Mouse (Mus musculus): Measurements from ENCODE around the gene Adamts8. TPM values are rescaled to one million over a fixed set of nuclear protein-coding genes. Genes with fewer than 3 reads are reported as not detected.

The Adamts8 gene
- polyA plus RNA-seq, 1 experiment from 2014 or later = 0.57 TPM

GRCm38 (mm10) chr9:31012674-31013073, 70.3 kb downstream of the Adamts8 start:
- Histone ChIP-seq H3K4me1 (ENCODE audit: control insufficient read depth, insufficient read depth, low read length) (no peaks in the 10 kb centered on the region), H3K9ac (ENCODE audit: low read length) (no peak overlapping the region), H3K9me3 (ENCODE audit: control insufficient read depth, low read length) (no peaks in the 10 kb centered on the region), H3K27ac (ENCODE audit: low read depth, low read length) (no peak overlapping the region), H3K4me3 (ENCODE audit: low read depth, low read length) (no peak overlapping the region), H3K4me2 (no peak overlapping the region), H3K36me3 (ENCODE audit: control insufficient read depth, insufficient read depth, low read length) (no peaks in the 10 kb centered on the region), H3K27me3 (ENCODE audit: control insufficient read depth, insufficient read depth, low read length) (no peaks in the 10 kb centered on the region)
- DNase-seq (ENCODE audit: low spot score, missing footprints) (no peak), ATAC-seq (ENCODE audit: low FRiP score) (no peak)
- 85% methylated on average over 4 of the region's 4 CpGs for WGBS

GRCm38 (mm10) chr9:31013415-31013814, 71.1 kb downstream of the Adamts8 start:
- ATAC-seq (ENCODE audit: low FRiP score) (no peak), DNase-seq (ENCODE audit: low spot score, missing footprints) (no peak)
- no peak overlapping the region for H3K4me3 ChIP-seq (ENCODE audit: low read depth, low read length)
- no peaks in the 10 kb centered on the region for H3K27me3 ChIP-seq (ENCODE audit: control insufficient read depth, insufficient read depth, low read length)
- H3K4me1 ChIP-seq (ENCODE audit: control insufficient read depth, insufficient read depth, low read length) = no peaks in the 10 kb centered on the region
- no peak overlapping the region for H3K27ac ChIP-seq (ENCODE audit: low read depth, low read length)
- H3K36me3 ChIP-seq (ENCODE audit: control insufficient read depth, insufficient read depth, low read length) = no peaks in the 10 kb centered on the region
- H3K9ac ChIP-seq (ENCODE audit: low read length) = no peak overlapping the region
- H3K4me2 ChIP-seq = no peak overlapping the region
- no peaks in the 10 kb centered on the region for H3K9me3 ChIP-seq (ENCODE audit: control insufficient read depth, low read length)
- 86% methylated on average over 4 of the region's 4 CpGs for WGBS

Other genes with a start within 250 kb of the Adamts8 start
- 2.8 and 3.2 TPM in 2 replicates for gene Adamts15, start 20.1 kb upstream of the Adamts8 start, polyA plus RNA-seq (2014; fragmentation: Nextera tagmentation; extraction: Ambion mirVana)
- gene Zbtb44, start 88.1 kb downstream of the Adamts8 start, polyA plus RNA-seq (2014; fragmentation: Nextera tagmentation; extraction: Ambion mirVana) = 4.5 and 5.7 TPM in 2 replicates
- gene St14, start 189.3 kb downstream of the Adamts8 start, polyA plus RNA-seq (2014; fragmentation: Nextera tagmentation; extraction: Ambion mirVana) = 0.54 and 0.60 TPM in 2 replicates

All from midbrain, embryonic 11.5 days (tissue).